Mouse (Mus musculus): Measurements from ENCODE around the gene Olfr194. TPM values are rescaled to one million over a fixed set of nuclear protein-coding genes. Genes with fewer than 3 reads are reported as not detected.
"Not testable (repeated sequence)": the region's sequence is repeated elsewhere in the genome, so short reads cannot be mapped to it uniquely, and the experiment has no call there.

Olfr194 gene
- polyA plus RNA-seq, 1 experiment = not detected

DNA sequence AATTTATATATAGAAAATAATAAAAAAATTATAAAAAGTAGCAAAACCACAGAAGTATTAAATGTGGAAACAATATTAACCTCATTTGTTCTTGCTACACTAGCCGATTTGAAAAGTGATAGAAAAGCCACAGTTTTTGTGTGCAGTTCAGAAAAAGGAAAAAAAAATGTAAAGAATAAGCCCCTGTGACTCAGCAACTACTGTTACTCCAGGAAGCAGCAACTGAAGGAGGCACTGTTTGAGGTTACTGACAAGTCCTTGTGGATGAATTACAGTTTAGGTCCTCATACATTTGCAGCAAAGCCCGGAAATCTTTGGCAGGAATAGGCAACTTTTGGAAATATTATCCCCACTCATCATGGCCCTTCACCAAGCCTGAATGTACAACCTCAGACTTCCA is 15.6 kb downstream of the Olfr194 start:
- 75% methylated on average over 2 of the region's 2 CpGs for WGBS
- DNase-seq = no peak
- no peaks in the 10 kb centered on the region for H3K27me3 ChIP-seq (ENCODE audit: control insufficient read depth, insufficient read depth, low read length)
- TF ChIP-seq CTCF (IDR thresholded peaks at IDR 0.05; ENCODE audit: borderline replicate concordance, control insufficient read depth, extremely low read depth, insufficient read depth, low read length, poor library complexity) (no peak), POLR2A (IDR thresholded peaks at IDR 0.05; ENCODE audit: control insufficient read depth, extremely low read depth, insufficient read depth, low read length, poor library complexity) (no peak)
- H3K27ac ChIP-seq (ENCODE audit: control insufficient read depth, insufficient read depth, low read length) = no peak overlapping the region
- no peaks in the 10 kb centered on the region for H3K36me3 ChIP-seq (ENCODE audit: control insufficient read depth, insufficient read depth, low read length)
- H3K4me1 ChIP-seq (replicated peaks; ENCODE audit: control insufficient read depth, insufficient read depth, low read length) = no peaks in the 10 kb centered on the region
- H3K4me3 ChIP-seq (ENCODE audit: control insufficient read depth, insufficient read depth, low read length) = no peak overlapping the region

GRCm38 (mm10) chr16:59089722-59090121 is 31.1 kb downstream of the Olfr194 start, which contains the start of gene Olfr191:
Gene Olfr191, minus strand, starts transcription at chr16:59089822.
- H3K27ac ChIP-seq (ENCODE audit: control insufficient read depth, insufficient read depth, low read length); H3K4me1 ChIP-seq (replicated peaks; ENCODE audit: control insufficient read depth, insufficient read depth, low read length); H3K27me3 ChIP-seq (ENCODE audit: control insufficient read depth, insufficient read depth, low read length); DNase-seq; H3K36me3 ChIP-seq (ENCODE audit: control insufficient read depth, insufficient read depth, low read length); H3K4me3 ChIP-seq (ENCODE audit: control insufficient read depth, insufficient read depth, low read length): not testable (repeated sequence)
- WGBS = 33% methylated on average over 1 of the region's 1 CpGs

GRCm38 (mm10) chr16:59081113-59081512 is 39.8 kb downstream of the Olfr194 start:
- not testable (repeated sequence) for H3K4me3 ChIP-seq (ENCODE audit: control insufficient read depth, insufficient read depth, low read length); DNase-seq; H3K36me3 ChIP-seq (ENCODE audit: control insufficient read depth, insufficient read depth, low read length); H3K4me1 ChIP-seq (replicated peaks; ENCODE audit: control insufficient read depth, insufficient read depth, low read length); H3K27ac ChIP-seq (ENCODE audit: control insufficient read depth, insufficient read depth, low read length); H3K27me3 ChIP-seq (ENCODE audit: control insufficient read depth, insufficient read depth, low read length)
- WGBS = 82% methylated on average over 2 of the region's 2 CpGs

DNA sequence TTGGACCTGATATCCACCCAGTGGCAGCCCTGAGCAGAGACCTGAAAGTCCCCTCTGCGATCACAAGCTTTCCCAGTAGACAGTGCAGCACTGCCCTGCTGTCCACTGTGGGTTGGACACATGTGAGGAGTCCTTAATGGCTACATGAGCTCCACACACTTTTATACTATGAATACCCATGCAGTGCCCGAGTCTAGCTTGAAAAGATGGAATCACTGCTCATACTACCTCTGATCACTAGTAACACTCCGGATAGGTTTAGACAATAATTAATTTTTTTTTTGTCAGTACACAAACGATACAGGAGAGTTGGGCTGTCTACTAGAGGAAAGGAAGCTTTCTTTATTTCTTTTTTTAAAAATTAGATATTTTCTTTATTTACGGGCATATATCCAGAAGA is 43.0 kb downstream of the Olfr194 start, which contains the start of gene Olfr190:
Olfr190 (minus strand) TSS at position 101 of the 400 bp plus-strand sequence.
- H3K36me3 ChIP-seq (ENCODE audit: control insufficient read depth, insufficient read depth, low read length) = no peaks in the 10 kb centered on the region
- WGBS = 92% methylated on average over 5 of the region's 5 CpGs
- no peak within 1 kb of the TSS for H3K27ac ChIP-seq (ENCODE audit: control insufficient read depth, insufficient read depth, low read length)
- DNase-seq = no peak
- H3K4me1 ChIP-seq (replicated peaks; ENCODE audit: control insufficient read depth, insufficient read depth, low read length) = no peaks in the 10 kb centered on the region
- TF ChIP-seq POLR2A (IDR thresholded peaks at IDR 0.05; ENCODE audit: control insufficient read depth, extremely low read depth, insufficient read depth, low read length, poor library complexity) = no peak
- no peak for TF ChIP-seq CTCF (IDR thresholded peaks at IDR 0.05; ENCODE audit: borderline replicate concordance, control insufficient read depth, extremely low read depth, insufficient read depth, low read length, poor library complexity)
- no peak within 1 kb of the TSS for H3K4me3 ChIP-seq (ENCODE audit: control insufficient read depth, insufficient read depth, low read length)
- H3K27me3 ChIP-seq (ENCODE audit: control insufficient read depth, insufficient read depth, low read length) = no peaks in the 10 kb centered on the region

- DNase-seq = no peak
- Histone ChIP-seq H3K27ac (ENCODE audit: control insufficient read depth, insufficient read depth, low read length) (no peak overlapping the region), H3K27me3 (ENCODE audit: control insufficient read depth, insufficient read depth, low read length) (no peaks in the 10 kb centered on the region), H3K4me3 (ENCODE audit: control insufficient read depth, insufficient read depth, low read length) (no peak overlapping the region), H3K4me1 (replicated peaks; ENCODE audit: control insufficient read depth, insufficient read depth, low read length) (no peaks in the 10 kb centered on the region), H3K36me3 (ENCODE audit: control insufficient read depth, insufficient read depth, low read length) (no peaks in the 10 kb centered on the region)
- 80% methylated on average over 1 of the region's 1 CpGs for WGBS
- TF ChIP-seq CTCF (IDR thresholded peaks at IDR 0.05; ENCODE audit: borderline replicate concordance, control insufficient read depth, extremely low read depth, insufficient read depth, low read length, poor library complexity) = no peak
- TF ChIP-seq POLR2A (IDR thresholded peaks at IDR 0.05; ENCODE audit: control insufficient read depth, extremely low read depth, insufficient read depth, low read length, poor library complexity) = no peak
Observed at GRCm38 (mm10) chr16:59073520-59073919, 47.3 kb downstream of the Olfr194 start.

GRCm38 (mm10) chr16:59071755-59072154 is 49.1 kb downstream of the Olfr194 start:
- Histone ChIP-seq H3K4me1 (replicated peaks; ENCODE audit: control insufficient read depth, insufficient read depth, low read length) (no peaks in the 10 kb centered on the region), H3K27ac (ENCODE audit: control insufficient read depth, insufficient read depth, low read length) (no peak overlapping the region), H3K36me3 (ENCODE audit: control insufficient read depth, insufficient read depth, low read length) (no peaks in the 10 kb centered on the region), H3K27me3 (ENCODE audit: control insufficient read depth, insufficient read depth, low read length) (no peaks in the 10 kb centered on the region), H3K4me3 (ENCODE audit: control insufficient read depth, insufficient read depth, low read length) (no peak overlapping the region)
- no peak for DNase-seq
- TF ChIP-seq CTCF (IDR thresholded peaks at IDR 0.05; ENCODE audit: borderline replicate concordance, control insufficient read depth, extremely low read depth, insufficient read depth, low read length, poor library complexity) (no peak), POLR2A (IDR thresholded peaks at IDR 0.05; ENCODE audit: control insufficient read depth, extremely low read depth, insufficient read depth, low read length, poor library complexity) (no peak)

Other genes starting within 250 kb of the Olfr194 start
- not detected in 2 replicates for gene Olfr177, start 246.3 kb downstream of the Olfr194 start, polyA plus RNA-seq (2012; rRNA removed)
- not detected in 2 replicates for gene Olfr178, start 229.0 kb downstream of the Olfr194 start, polyA plus RNA-seq (2012; rRNA removed)
- not detected in 2 replicates for gene Olfr181, start 192.3 kb downstream of the Olfr194 start, polyA plus RNA-seq (2012; rRNA removed)
- gene Olfr180, start 191.7 kb downstream of the Olfr194 start, polyA plus RNA-seq (2012; rRNA removed) = not detected in 2 replicates
- gene Olfr183, start 125.7 kb downstream of the Olfr194 start, polyA plus RNA-seq (2012; rRNA removed) = not detected in 2 replicates
- not detected in 2 replicates for gene Olfr186, start 90.8 kb downstream of the Olfr194 start, polyA plus RNA-seq (2012; rRNA removed)
- gene Olfr187, start 81.3 kb downstream of the Olfr194 start, polyA plus RNA-seq (2012; rRNA removed) = not detected in 2 replicates
- gene Olfr190, start 43.1 kb downstream of the Olfr194 start, polyA plus RNA-seq (2012; rRNA removed) = not detected in 2 replicates
- not detected in 2 replicates for gene Olfr191, start 31.2 kb downstream of the Olfr194 start, polyA plus RNA-seq (2012; rRNA removed)
- gene Olfr193, start 9.2 kb downstream of the Olfr194 start, polyA plus RNA-seq (2012; rRNA removed) = not detected in 2 replicates
- not detected in 2 replicates for gene Olfr195, start 26.0 kb upstream of the Olfr194 start, polyA plus RNA-seq (2012; rRNA removed)
- not detected in 2 replicates for gene Olfr196, start 49.4 kb upstream of the Olfr194 start, polyA plus RNA-seq (2012; rRNA removed)
- not detected in 2 replicates for gene Olfr198, start 82.5 kb upstream of the Olfr194 start, polyA plus RNA-seq (2012; rRNA removed)
- gene Olfr199, start 98.7 kb upstream of the Olfr194 start, polyA plus RNA-seq (2012; rRNA removed) = not detected in 2 replicates
- gene Olfr201, start 151.6 kb upstream of the Olfr194 start, polyA plus RNA-seq (2012; rRNA removed) = not detected in 2 replicates
- gene Olfr202, start 165.7 kb upstream of the Olfr194 start, polyA plus RNA-seq (2012; rRNA removed) = not detected in 2 replicates
- not detected in 2 replicates for gene Olfr203, start 177.8 kb upstream of the Olfr194 start, polyA plus RNA-seq (2012; rRNA removed)
- gene Olfr204, start 197.2 kb upstream of the Olfr194 start, polyA plus RNA-seq (2012; rRNA removed) = not detected in 2 replicates
- gene Olfr205, start 210.1 kb upstream of the Olfr194 start, polyA plus RNA-seq (2012; rRNA removed) = not detected in 2 replicates
- not detected in 2 replicates for gene Olfr206, start 228.2 kb upstream of the Olfr194 start, polyA plus RNA-seq (2012; rRNA removed)
- gene Olfr209, start 242.9 kb upstream of the Olfr194 start, polyA plus RNA-seq (2012; rRNA removed) = not detected in 2 replicates